Mouse (Mus musculus) central nervous system, embryonic 11.5 days (tissue): ENCODE results near the gene Cxcr2. TPM values are rescaled to one million over a fixed set of nuclear protein-coding genes. Genes with fewer than 3 reads are reported as not detected.

Experiments used
- polyA plus RNA-seq: library from polyadenylated mRNA; depleted of rRNA; stranded (reverse); fragments of >200 nt; gene quantifications from 2 replicates; pipeline ENCODE4 v1.2.3, GENCODE M21; 2012; rRNA removed

Cxcr2 gene
- 0.06 and 0.10 TPM in 2 replicates for polyA plus RNA-seq

GRCm38 (mm10) chr1:74153461-74154184 lies at the start of gene Cxcr2:
TSS of gene Cxcr2 (plus strand) at chr1:74153989.

DNA sequence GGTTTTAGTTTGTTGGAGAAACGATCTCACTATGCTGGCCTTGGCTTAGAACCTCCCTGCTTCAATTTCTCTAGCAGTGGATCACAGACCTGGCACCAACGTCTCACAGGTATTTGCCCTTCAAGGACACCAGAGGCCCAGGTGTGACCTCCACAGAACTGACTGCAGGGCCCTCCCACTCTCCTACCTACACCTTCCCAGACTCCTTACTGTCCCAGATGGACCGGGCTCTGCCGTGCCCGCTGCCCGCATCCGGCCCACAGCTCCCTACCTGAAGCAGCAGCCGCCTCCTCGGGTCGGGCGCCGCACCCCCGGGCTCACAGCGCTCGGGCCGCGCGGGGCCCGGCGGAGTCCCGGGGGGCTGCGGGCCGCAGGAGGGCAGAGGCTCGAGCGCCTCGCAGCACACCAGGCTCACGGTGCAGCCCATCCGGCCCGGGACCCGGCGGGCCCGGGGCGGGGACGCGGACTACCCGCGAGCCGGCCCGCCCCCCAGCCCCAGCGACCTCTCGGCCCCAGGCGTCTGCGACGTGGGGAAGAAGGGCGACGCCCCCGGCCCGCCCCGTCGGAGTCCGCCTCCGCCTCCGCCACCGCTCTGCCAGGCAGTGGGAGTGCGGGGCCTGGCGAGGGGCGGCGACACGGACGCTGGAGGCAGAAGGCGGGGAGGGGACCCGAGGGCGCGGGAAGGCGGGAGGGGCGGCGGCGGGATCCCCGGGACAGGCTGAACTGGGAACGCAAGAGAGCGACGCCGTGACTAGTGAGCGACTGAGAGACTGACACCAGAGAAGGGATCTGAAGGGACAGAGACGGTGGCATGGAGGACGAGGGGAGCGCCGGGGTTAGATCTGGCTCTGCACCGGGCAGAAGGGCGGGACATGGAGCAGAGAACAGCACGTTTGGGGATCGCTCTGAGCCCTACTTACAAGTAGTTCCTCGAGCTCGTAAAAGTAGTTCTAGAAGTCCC lies 29.5 kb upstream of the Cxcr2 start, which contains the start of gene Tns1:
TSS of gene Tns1 (minus strand) at position 429 of the 961 bp plus-strand sequence.

DNA sequence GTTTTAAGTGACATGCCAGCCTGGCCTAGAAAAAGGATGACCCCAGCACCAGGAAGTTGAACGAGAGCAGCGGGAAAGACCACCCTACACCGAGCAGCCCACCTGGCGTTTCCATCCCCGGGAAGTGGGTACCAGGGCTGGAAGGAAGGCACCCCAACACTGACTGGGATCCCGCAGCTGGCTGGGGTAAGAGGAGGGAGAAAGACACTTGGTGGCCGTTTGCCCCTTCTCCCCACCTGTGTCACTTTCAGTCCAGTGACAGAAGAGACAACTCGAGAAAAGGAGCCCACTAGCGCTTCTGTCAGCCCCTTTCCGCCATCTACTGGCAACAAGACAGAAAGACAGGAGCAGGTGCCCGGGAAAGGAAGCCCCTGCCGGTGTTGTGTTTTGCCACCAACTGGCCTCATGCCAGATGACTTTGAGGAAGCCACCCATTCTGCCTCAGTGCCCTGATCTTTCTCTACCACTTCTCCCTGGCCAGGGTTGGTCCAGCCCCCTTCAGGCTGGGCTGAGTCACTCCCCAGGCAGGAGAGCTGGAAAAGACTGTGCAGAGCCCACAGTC lies 28.7 kb upstream of the Cxcr2 start, which contains the start of gene Rufy4:
TSS of gene Rufy4 (plus strand) at position 551 of the 562 bp plus-strand sequence.

GRCm38 (mm10) chr1:74194445-74194844 lies 40.7 kb downstream of the Cxcr2 start, which contains the start of gene Cxcr1:
TSS of gene Cxcr1 (minus strand) at chr1:74194631.

Other genes starting within 250 kb of the Cxcr2 start
- 9.6 and 16.1 TPM in 2 replicates for gene Tns1, start 29.5 kb upstream of the Cxcr2 start, polyA plus RNA-seq
- 0.81 and 0.89 TPM in 2 replicates for gene Rufy4, start 28.4 kb upstream of the Cxcr2 start, polyA plus RNA-seq
- gene Cxcr1, start 40.6 kb downstream of the Cxcr2 start, polyA plus RNA-seq = not detected in 2 replicates
- 132 and 211 TPM in 2 replicates for gene Arpc2, start 82.1 kb downstream of the Cxcr2 start, polyA plus RNA-seq
- gene Gpbar1, start 124.6 kb downstream of the Cxcr2 start, polyA plus RNA-seq = 0.19 and 0.40 TPM in 2 replicates
- gene Aamp, start 130.7 kb downstream of the Cxcr2 start, polyA plus RNA-seq = 157 and 243 TPM in 2 replicates
- 43.6 and 50.9 TPM in 2 replicates for gene Pnkd, start 130.9 kb downstream of the Cxcr2 start, polyA plus RNA-seq
- 2.8 and 7.5 TPM in 2 replicates for gene Tmbim1, start 151.6 kb downstream of the Cxcr2 start, polyA plus RNA-seq
- gene Catip, start 208.1 kb downstream of the Cxcr2 start, polyA plus RNA-seq = 0.85 and 1.5 TPM in 2 replicates
- gene Slc11a1, start 221.2 kb downstream of the Cxcr2 start, polyA plus RNA-seq = 2.4 and 3.0 TPM in 2 replicates
- 45.6 and 69.4 TPM in 2 replicates for gene Ctdsp1, start 237.5 kb downstream of the Cxcr2 start, polyA plus RNA-seq